Mouse (Mus musculus) midbrain, embryonic 14.5 days (tissue): ENCODE measurements around the gene Fibin. TPM values are rescaled to one million over a fixed set of nuclear protein-coding genes. Genes with fewer than 3 reads are reported as not detected.

ENCODE experiments used
- ATAC-seq: fragments of 200-750 bp; cut with Nextera tagmentation; 2 replicates; pipeline ENCODE4 v1.8.0; 2017; ENCODE audit warnings: moderate number of reproducible peaks, moderate library complexity; ENCODE audit not compliant: low FRiP score, low TSS enrichment
- DNase-seq: peaks from one replicate; pipeline ENCODE4 v3.0.0-alpha.2; 2015
- H3K27ac ChIP-seq: fragments of 300-500 bp; sonication (generic); replicated peaks from 2 replicates; pipeline ENCODE4 v1.5.1; 2014; ENCODE audit warnings: mild to moderate bottlenecking, low read depth, low read length, moderate library complexity
- H3K27me3 ChIP-seq: fragments of 300-500 bp; sonication (generic); 2 replicates; pipeline ENCODE4 v1.6.1; 2014; ENCODE audit warnings: low read length, control low read depth, mixed read lengths; ENCODE audit not compliant: control insufficient read depth, insufficient read depth
- H3K36me3 ChIP-seq: fragments of 300-500 bp; sonication (generic); 2 replicates; pipeline ENCODE4 v1.6.1; 2014; ENCODE audit warnings: low read length, control low read depth; ENCODE audit not compliant: control insufficient read depth, insufficient read depth
- H3K4me1 ChIP-seq: fragments of 300-500 bp; sonication (generic); 2 replicates; pipeline ENCODE4 v1.6.1; 2014; ENCODE audit warnings: mild to moderate bottlenecking, antibody characterized with exemption, low read length, control low read depth; ENCODE audit not compliant: control insufficient read depth, insufficient read depth
- H3K4me2 ChIP-seq: fragments of 300-500 bp; sonication (generic); 2 replicates; pipeline ENCODE4 v1.6.1; 2014; ENCODE audit warnings: mild to moderate bottlenecking, low read length, moderate library complexity
- H3K4me3 ChIP-seq: fragments of 300-500 bp; sonication (generic); replicated peaks from 2 replicates; pipeline ENCODE4 v1.5.1; 2014; ENCODE audit warnings: low read depth, low read length
- H3K9ac ChIP-seq: fragments of 300-500 bp; sonication (generic); replicated peaks from 2 replicates; pipeline ENCODE4 v1.6.1; 2014; ENCODE audit warnings: mild to moderate bottlenecking, low read length, moderate library complexity
- H3K9me3 ChIP-seq: fragments of 300-500 bp; sonication (generic); 2 replicates; pipeline ENCODE4 v1.6.1; 2016; ENCODE audit warnings: low read length, control low read depth, mixed read lengths; ENCODE audit not compliant: control insufficient read depth
- WGBS: fragments of 180-500 bp; shearing (Covaris S2); extraction: QIAGEN DNeasy Blood & Tissue Kit; methylation state at CpG from one replicate; pipeline ENCODE4 v1.1.7; 2014; 5-methylcytosine and 5-hydroxymethylcytosine counted together
- polyA plus RNA-seq: library from polyadenylated mRNA; unstranded; fragments of >200 nt; fragmentation: Nextera tagmentation; extraction: Ambion mirVana; gene quantifications from 2 replicates; pipeline ENCODE4 v1.2.1, GENCODE M21; 2014

Fibin gene
- polyA plus RNA-seq, 1 experiment from 2014 or later: 2.4 TPM

GRCm38 (mm10) chr2:110319266-110319665, 43.7 kb downstream of the Fibin start:
- 80% methylated on average over 1 of the region's 1 CpGs for WGBS
- Histone ChIP-seq H3K4me2 (no peak overlapping the region), H3K9me3 (no peaks in the 10 kb centered on the region), H3K27me3 (no peaks in the 10 kb centered on the region), H3K4me1 (no peaks in the 10 kb centered on the region), H3K27ac (no peak overlapping the region), H3K4me3 (no peak overlapping the region), H3K9ac (no peak overlapping the region), H3K36me3 (no peaks in the 10 kb centered on the region)
- ATAC-seq: no peak
- DNase-seq: no peak

DNA sequence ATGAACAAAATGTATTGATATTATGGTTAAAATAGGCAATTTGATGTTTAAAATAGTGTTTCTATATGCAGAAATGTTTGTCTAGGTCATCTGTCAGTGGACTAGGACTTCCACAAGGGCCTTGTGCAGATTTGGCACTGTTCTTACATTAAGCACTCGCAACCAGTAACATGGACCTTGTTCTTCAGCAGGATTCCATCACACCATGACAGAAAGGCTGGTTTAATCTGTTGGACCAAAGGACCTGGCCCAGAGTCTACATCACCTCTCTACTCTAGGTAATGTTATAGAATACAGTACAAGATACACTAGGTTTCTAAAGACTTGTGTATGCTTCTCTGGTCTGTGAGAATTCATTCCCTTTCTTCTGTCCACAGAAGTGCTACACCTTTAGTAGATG, 44.3 kb downstream of the Fibin start:
- ATAC-seq: no peak
- Histone ChIP-seq H3K27me3 (no peaks in the 10 kb centered on the region), H3K4me1 (no peaks in the 10 kb centered on the region), H3K4me2 (no peak overlapping the region), H3K36me3 (no peaks in the 10 kb centered on the region), H3K9me3 (no peaks in the 10 kb centered on the region), H3K27ac (no peak overlapping the region), H3K4me3 (no peak overlapping the region), H3K9ac (no peak overlapping the region)
- DNase-seq: no peak
- 88% methylated on average over 1 of the region's 1 CpGs for WGBS

DNA sequence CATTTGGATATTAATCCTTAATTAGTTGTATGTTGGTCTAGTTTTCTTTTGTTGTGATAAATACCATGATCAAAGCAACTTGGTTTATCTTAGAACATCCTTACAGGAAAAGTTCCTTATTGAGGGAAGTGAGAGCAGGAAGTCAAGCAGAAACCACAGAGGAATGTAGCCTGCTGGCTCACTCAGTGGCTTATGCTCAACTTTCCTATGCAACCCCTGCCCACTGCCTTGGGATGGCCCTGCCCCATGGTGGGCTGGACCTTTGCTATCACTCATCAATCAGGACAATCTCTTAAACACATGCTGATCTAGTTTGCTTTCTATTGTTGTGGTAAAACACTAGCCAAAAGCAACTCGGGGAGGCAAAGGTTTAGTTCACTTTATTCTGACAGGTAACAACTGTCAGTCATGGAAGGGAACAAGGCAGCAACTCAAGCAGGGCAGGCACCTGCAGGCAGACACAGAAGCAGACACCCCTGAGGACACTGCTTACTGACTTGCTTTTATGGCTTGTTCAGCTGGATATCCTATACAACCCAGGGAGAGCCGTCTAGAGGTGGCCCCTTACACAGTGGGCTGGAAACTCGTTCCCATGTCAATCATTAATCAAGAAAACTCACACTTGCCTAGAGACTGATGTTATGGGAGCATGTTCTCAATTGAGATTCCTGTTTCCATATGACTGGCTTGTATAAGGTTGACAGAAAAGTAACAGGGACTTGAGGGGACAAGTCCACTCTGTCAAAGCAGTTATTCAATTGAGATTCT, 46.7 kb downstream of the Fibin start:
- DNase-seq: no peak
- no peaks in the 10 kb centered on the region for H3K36me3 ChIP-seq
- no peak overlapping the region for H3K4me3 ChIP-seq
- H3K4me1 ChIP-seq: no peaks in the 10 kb centered on the region
- no peak overlapping the region for H3K27ac ChIP-seq
- no peak overlapping the region for H3K4me2 ChIP-seq
- H3K27me3 ChIP-seq: no peaks in the 10 kb centered on the region
- WGBS: 39% methylated on average over 3 of the region's 3 CpGs
- no peak for ATAC-seq
- no peak overlapping the region for H3K9ac ChIP-seq
- H3K9me3 ChIP-seq: no peaks in the 10 kb centered on the region

DNA sequence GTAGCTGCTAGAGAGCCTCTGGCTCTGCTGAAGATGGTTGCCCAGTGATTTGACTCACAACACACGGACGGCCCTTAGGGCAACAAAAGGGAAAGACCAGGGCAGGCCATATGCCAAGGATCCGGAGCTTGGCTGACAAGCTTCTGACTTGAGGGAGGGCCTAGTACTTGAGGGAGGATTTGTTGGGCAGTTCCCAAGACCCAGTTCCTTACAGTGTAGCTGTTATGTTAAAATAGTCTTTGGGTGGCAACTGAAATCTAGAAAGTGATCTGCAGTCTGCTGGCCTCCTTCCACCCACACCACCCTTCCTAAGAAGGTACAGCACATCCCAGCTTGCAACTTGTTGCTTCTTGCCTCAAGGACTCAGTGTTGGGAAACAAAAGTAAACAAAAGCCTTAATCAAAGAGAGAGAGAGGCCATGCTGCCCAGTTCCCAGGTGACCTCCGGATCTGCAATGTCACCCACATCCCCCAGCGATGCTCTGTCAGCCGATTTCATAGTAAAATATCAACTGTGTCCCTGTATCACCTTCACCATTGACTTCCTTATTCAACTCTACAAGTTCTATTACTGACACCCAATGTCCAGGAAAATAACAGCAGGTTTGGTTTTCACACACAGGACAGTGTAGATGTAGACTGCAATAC, 48.4 kb downstream of the Fibin start, which contains the start of gene Bbox1:
Bbox1 (minus strand) TSS at position 52 of the 647 bp plus-strand sequence.
- Histone ChIP-seq H3K36me3 (no peaks in the 10 kb centered on the region), H3K4me1 (no peaks in the 10 kb centered on the region), H3K9ac (no peak within 1 kb of the TSS), H3K4me2 (no peak within 1 kb of the TSS), H3K4me3 (no peak within 1 kb of the TSS), H3K9me3 (no peaks in the 10 kb centered on the region), H3K27ac (no peak within 1 kb of the TSS), H3K27me3 (no peaks in the 10 kb centered on the region)
- ATAC-seq (no peak), DNase-seq (no peak)
- WGBS: 85% methylated on average over 6 of the region's 6 CpGs

DNA sequence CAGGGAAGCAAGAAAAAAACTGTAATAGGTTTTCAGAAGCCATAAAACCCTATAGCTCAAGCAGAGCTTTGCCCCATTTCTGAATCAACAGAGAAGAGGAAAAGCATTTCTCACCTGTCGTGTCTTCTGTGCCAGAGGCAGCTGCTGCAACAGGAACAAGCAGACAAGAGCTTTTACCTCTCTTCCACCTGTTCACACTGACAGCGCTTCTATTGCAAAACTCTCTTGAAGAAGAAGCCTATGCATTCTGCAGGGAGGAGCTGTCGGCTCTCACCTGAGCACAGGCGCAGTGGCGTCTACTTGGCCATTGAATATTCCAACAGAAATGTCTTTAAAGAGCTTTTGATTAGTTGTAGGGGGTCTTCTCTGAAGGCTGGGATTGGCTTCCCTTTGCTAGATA, 48.9 kb downstream of the Fibin start:
- no peaks in the 10 kb centered on the region for H3K9me3 ChIP-seq
- H3K4me2 ChIP-seq: no peak overlapping the region
- no peak overlapping the region for H3K4me3 ChIP-seq
- 90% methylated on average over 5 of the region's 5 CpGs for WGBS
- no peak overlapping the region for H3K9ac ChIP-seq
- H3K27ac ChIP-seq: no peak overlapping the region
- ATAC-seq (no peak), DNase-seq (no peak)
- no peaks in the 10 kb centered on the region for H3K36me3 ChIP-seq
- no peaks in the 10 kb centered on the region for H3K27me3 ChIP-seq
- no peaks in the 10 kb centered on the region for H3K4me1 ChIP-seq

DNA sequence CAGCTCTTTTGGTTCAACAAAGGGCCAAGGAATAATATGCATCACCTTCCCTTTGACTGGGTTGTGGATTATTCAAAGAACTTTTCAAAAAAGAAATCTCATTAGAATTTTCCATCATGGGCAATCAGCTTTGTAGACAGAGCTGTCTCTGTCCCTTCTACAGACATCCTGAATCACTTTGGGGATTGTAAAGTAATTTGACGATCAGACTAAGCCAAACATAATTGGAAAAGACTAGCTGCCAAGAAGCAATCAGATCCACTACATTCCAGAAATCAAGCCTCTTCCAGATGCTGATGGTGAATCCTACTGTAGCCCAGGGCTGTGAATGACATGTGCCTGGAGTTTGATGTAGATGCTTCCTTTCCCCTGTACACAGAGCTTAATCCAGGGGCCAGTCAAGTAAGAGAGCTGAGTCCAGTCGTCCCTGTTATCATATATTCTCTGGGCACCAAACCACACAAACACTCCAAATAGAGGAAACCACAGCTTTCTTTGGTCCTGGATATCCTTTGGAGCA, 49.6 kb downstream of the Fibin start:
- Histone ChIP-seq H3K9ac (no peak overlapping the region), H3K4me1 (no peaks in the 10 kb centered on the region), H3K4me2 (no peak overlapping the region), H3K9me3 (no peaks in the 10 kb centered on the region), H3K27me3 (no peaks in the 10 kb centered on the region), H3K27ac (no peak overlapping the region), H3K4me3 (no peak overlapping the region), H3K36me3 (no peaks in the 10 kb centered on the region)
- ATAC-seq: no peak
- no peak for DNase-seq
- 59% methylated on average over 2 of the region's 2 CpGs for WGBS

Other genes with a start within 250 kb of the Fibin start
- gene Bbox1, start 48.6 kb downstream of the Fibin start, polyA plus RNA-seq: 0.11 and 0.35 TPM in 2 replicates
- not detected in 2 replicates for gene Slc5a12, start 234.1 kb upstream of the Fibin start, polyA plus RNA-seq